Mouse (Mus musculus): ENCODE data around the gene Hnrnpl. TPM values are rescaled to one million over a fixed set of nuclear protein-coding genes. Genes with fewer than 3 reads are reported as not detected.
A peak's percentile ranks its signal among the peaks of the same experiment; 100 is the strongest.

Hnrnpl gene
- total RNA-seq, 2 experiments from 2014 or later, result 441 to 521 TPM

- DNase-seq (ENCODE audit: low spot score in 2 of 2), result no peak
Observed at GRCm38 (mm10) chr7:28811640-28812275, 3.4 kb downstream of the Hnrnpl start.

- DNase-seq (ENCODE audit: low spot score in 2 of 2), result peak in 1 of 2 experiments; percentile 13
Observed at GRCm38 (mm10) chr7:28812436-28812835, 4.1 kb downstream of the Hnrnpl start.

GRCm38 (mm10) chr7:28812949-28813348, 4.6 kb downstream of the Hnrnpl start:
- no peak for DNase-seq (ENCODE audit: low spot score in 2 of 2)

- DNase-seq (ENCODE audit: low spot score in 2 of 2), result no peak
Observed at GRCm38 (mm10) chr7:28814306-28815034, 6.1 kb downstream of the Hnrnpl start.

- DNase-seq (ENCODE audit: low spot score in 2 of 2), result no peak
Observed at GRCm38 (mm10) chr7:28815230-28815629, 6.9 kb downstream of the Hnrnpl start.

GRCm38 (mm10) chr7:28816201-28816600, 7.9 kb downstream of the Hnrnpl start:
- peak in 1 of 2 experiments; percentile 12 for DNase-seq (ENCODE audit: low spot score in 2 of 2)

GRCm38 (mm10) chr7:28816920-28817319, 8.6 kb downstream of the Hnrnpl start:
- peak in 1 of 2 experiments; percentile 21 for DNase-seq (ENCODE audit: low spot score in 2 of 2)

- DNase-seq (ENCODE audit: low spot score in 2 of 2), result peak in 1 of 2 experiments; percentile 13
Observed at GRCm38 (mm10) chr7:28817524-28817923, 9.2 kb downstream of the Hnrnpl start.

- no peak for DNase-seq (ENCODE audit: low spot score in 2 of 2)
Observed at GRCm38 (mm10) chr7:28817957-28818356, 9.6 kb downstream of the Hnrnpl start.

GRCm38 (mm10) chr7:28818436-28818835, 10.1 kb downstream of the Hnrnpl start:
- peak in 1 of 2 experiments; percentile 13 for DNase-seq (ENCODE audit: low spot score in 2 of 2)

GRCm38 (mm10) chr7:28818861-28819452, 10.6 kb downstream of the Hnrnpl start:
- no peak for DNase-seq (ENCODE audit: low spot score in 2 of 2)

- DNase-seq (ENCODE audit: low spot score in 2 of 2), result no peak
Observed at GRCm38 (mm10) chr7:28819571-28819970, 11.2 kb downstream of the Hnrnpl start.

GRCm38 (mm10) chr7:28820358-28821260, 12.3 kb downstream of the Hnrnpl start:
- DNase-seq (ENCODE audit: low spot score in 2 of 2), result no peak

- peak; percentile 51 to 62 for DNase-seq (ENCODE audit: low spot score in 2 of 2)
Observed at GRCm38 (mm10) chr7:28821261-28821831, 13.0 kb downstream of the Hnrnpl start.

GRCm38 (mm10) chr7:28822556-28822955, 14.2 kb downstream of the Hnrnpl start:
- no peak for DNase-seq (ENCODE audit: low spot score in 2 of 2)

GRCm38 (mm10) chr7:28822993-28823903, 14.9 kb downstream of the Hnrnpl start:
- DNase-seq (ENCODE audit: low spot score in 2 of 2), result no peak

GRCm38 (mm10) chr7:28823932-28824331, 15.6 kb downstream of the Hnrnpl start:
- no peak for DNase-seq (ENCODE audit: low spot score in 2 of 2)

GRCm38 (mm10) chr7:28824941-28825685, 16.8 kb downstream of the Hnrnpl start, which contains the start of gene Ech1:
Ech1 (plus strand) TSS chr7:28825217.
- peak; percentile 87 to 91 for DNase-seq (ENCODE audit: low spot score in 2 of 2)
